Mouse (Mus musculus) adrenal gland, postnatal 10 days (tissue): ENCODE data around the gene Cldn34c1. TPM values are rescaled to one million over a fixed set of nuclear protein-coding genes. Genes with fewer than 3 reads are reported as not detected.
A peak's percentile ranks its signal among the peaks of the same experiment; 100 is the strongest.
"Not testable (repeated sequence)": the region's sequence is repeated elsewhere in the genome, so short reads cannot be mapped to it uniquely, and the experiment has no call there.

ENCODE experiments used
- DNase-seq: peaks from one replicate; pipeline ENCODE4 v3.0.0; 2021; ENCODE audit warnings: mixed read lengths
- long read RNA-seq, 2 experiments: library from polyadenylated mRNA; stranded (forward); transcript quantifications; one replicate each; pipeline ENCODE4 v2.0.0; 2021
- total RNA-seq, 2 experiments: library from RNA; stranded (reverse); gene quantifications; 2 replicates each; pipeline ENCODE4 v1.2.3; 2021

The Cldn34c1 gene
- total RNA-seq: 1 to 10 TPM; 6.9 to 9.5 TPM
- long read RNA-seq, experiment 1, partial matches to known transcripts: 0 of 3 reads
- long read RNA-seq, experiment 1, other reads (novel, unspliced or antisense): 3 of 3 reads
- long read RNA-seq, experiment 2, partial matches to known transcripts: 0 of 3 reads
- long read RNA-seq, experiment 2, other reads (novel, unspliced or antisense): 1 of 3 reads

- DNase-seq: peak; percentile 90
Measured at GRCm38 (mm10) chrX:123103291-123104260, at the start of gene Cldn34c1. Cldn34c1 (plus strand) TSS chrX:123103495.

- DNase-seq: no peak
Measured at GRCm38 (mm10) chrX:123087441-123087840, 15.9 kb upstream of the Cldn34c1 start.

GRCm38 (mm10) chrX:123102806-123103205 lies 489 bp upstream of the Cldn34c1 start:
- peak; percentile 7 for DNase-seq

GRCm38 (mm10) chrX:123104692-123105091 lies 1.4 kb downstream of the Cldn34c1 start:
- DNase-seq: not testable (repeated sequence)

- not testable (repeated sequence) for DNase-seq
Measured at GRCm38 (mm10) chrX:123222381-123222780, 119.1 kb downstream of the Cldn34c1 start, which contains the start of gene Srsx. Srsx (minus strand) TSS chrX:123222481.

Other genes starting within 250 kb of the Cldn34c1 start
- gene Gm17521, start 73.8 kb upstream of the Cldn34c1 start, total RNA-seq: not detected
- not detected for gene Srsx, start 119.0 kb downstream of the Cldn34c1 start, total RNA-seq
- gene Gm17577, start 143.4 kb downstream of the Cldn34c1 start, total RNA-seq: not detected